Mouse (Mus musculus): Measurements from ENCODE around the gene Card11.

DNA sequence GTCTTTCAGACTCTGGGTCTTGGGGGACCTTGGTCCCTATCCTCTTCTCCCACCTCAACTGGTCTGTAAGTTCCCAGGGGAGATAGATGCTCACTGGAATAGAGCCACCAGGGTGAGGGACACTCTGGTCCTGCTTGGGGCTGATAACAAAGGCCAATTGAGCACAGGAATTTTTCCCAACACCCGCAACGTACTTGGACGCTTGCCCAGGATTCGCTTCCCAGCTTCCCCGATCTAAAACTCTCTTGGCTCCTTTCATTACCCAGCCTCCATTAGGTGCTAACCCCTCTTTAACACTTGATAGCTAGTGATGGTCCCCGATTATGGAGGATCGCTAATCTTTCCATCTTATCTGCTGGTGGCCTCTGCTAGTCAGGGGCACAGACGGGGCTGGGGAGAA is 112.5 kb downstream of the Card11 start:
- no peak for TF ChIP-seq CTCF (IDR thresholded peaks at IDR 0.05; ENCODE audit: low read depth)
- TF ChIP-seq EP300 (IDR thresholded peaks at IDR 0.05; ENCODE audit: low read depth), result no peak
